Mouse (Mus musculus) CH12F3 (cell line): ENCODE measurements around the gene Ppp1r14b.
"Not testable (repeated sequence)": the region's sequence is repeated elsewhere in the genome, so short reads cannot be mapped to it uniquely, and the experiment has no call there.

Source experiments
- in situ Hi-C: fragments of 300-500 bp; cut with MboI; formaldehyde crosslinking; loops from 2 replicates; pipeline ENCODE4 v1.14.3; 2020; ENCODE audit warnings: low sequenced_read_pairs

Ppp1r14b gene

GRCm38 (mm10) chr19:6975537-6976521 is 1.1 kb downstream of the Ppp1r14b start, which contains the start of gene Plcb3:
TSS of gene Plcb3 (minus strand) at chr19:6976470.
- in situ Hi-C loops: no loop called here

GRCm38 (mm10) chr19:6977759-6978638 is 3.2 kb downstream of the Ppp1r14b start:
- in situ Hi-C loops: no loop called here

- in situ Hi-C loops: no loop called here
These were observed 3.8 kb downstream of the Ppp1r14b start for GRCm38 (mm10) chr19:6978639-6978974.

GRCm38 (mm10) chr19:6979001-6979479 is 4.3 kb downstream of the Ppp1r14b start:
- in situ Hi-C loops: no loop called here

- in situ Hi-C loops: no loop called here
These were observed 5.0 kb downstream of the Ppp1r14b start for GRCm38 (mm10) chr19:6979486-6980380.

GRCm38 (mm10) chr19:6980381-6981093 is 5.8 kb downstream of the Ppp1r14b start, which contains the start of gene Fkbp2:
TSS of gene Fkbp2 (minus strand) at chr19:6980501.
- in situ Hi-C loops: no loop called here

- in situ Hi-C loops: no loop called here
These were observed 6.7 kb downstream of the Ppp1r14b start for GRCm38 (mm10) chr19:6981465-6981864.

- in situ Hi-C loops: no loop called here
These were observed 8.9 kb downstream of the Ppp1r14b start for GRCm38 (mm10) chr19:6983621-6984020.

- in situ Hi-C loops: no loop called here
These were observed 10.5 kb downstream of the Ppp1r14b start for GRCm38 (mm10) chr19:6985300-6985699.

GRCm38 (mm10) chr19:6985951-6986708 is 11.4 kb downstream of the Ppp1r14b start:
- in situ Hi-C loops: no loop called here

GRCm38 (mm10) chr19:6987061-6987903 is 12.5 kb downstream of the Ppp1r14b start, which contains the start of gene Vegfb:
TSS of gene Vegfb (minus strand) at chr19:6987651.
- in situ Hi-C loops: no loop called here

GRCm38 (mm10) chr19:6987904-6988285 is 13.1 kb downstream of the Ppp1r14b start:
- in situ Hi-C loops: no loop called here

- in situ Hi-C loops: no loop called here
These were observed 14.5 kb downstream of the Ppp1r14b start for GRCm38 (mm10) chr19:6989251-6989650.

GRCm38 (mm10) chr19:6990712-6991111 is 15.9 kb downstream of the Ppp1r14b start:
- in situ Hi-C loops: no loop called here

GRCm38 (mm10) chr19:6991166-6991565 is 16.4 kb downstream of the Ppp1r14b start:
- in situ Hi-C loops: not testable (repeated sequence)

- in situ Hi-C loops: no loop called here
These were observed 17.5 kb downstream of the Ppp1r14b start, which contains the start of gene Dnajc4 for GRCm38 (mm10) chr19:6992011-6992858. TSS of gene Dnajc4 (minus strand) at chr19:6992572.
